Mouse (Mus musculus) stomach, embryonic 14.5 days (tissue): ENCODE data around the gene Hs6st3. TPM values are rescaled to one million over a fixed set of nuclear protein-coding genes. Genes with fewer than 3 reads are reported as not detected.

Experiments
- ATAC-seq: fragments of 200-750 bp; cut with Nextera tagmentation; 2 replicates; pipeline ENCODE4 v1.8.0; 2017; ENCODE audit warnings: low read depth, moderate TSS enrichment; ENCODE audit not compliant: insufficient number of reproducible peaks, insufficient read depth, low FRiP score
- H3K27ac ChIP-seq: fragments of 300-500 bp; sonication (generic); 2 replicates; pipeline ENCODE4 v1.5.1; 2014; ENCODE audit warnings: mild to moderate bottlenecking, low read length, moderate library complexity, mixed read lengths
- H3K27me3 ChIP-seq: fragments of 300-500 bp; sonication (generic); 2 replicates; pipeline ENCODE4 v1.6.1; 2014; ENCODE audit warnings: low read length, control low read depth, mixed read lengths; ENCODE audit not compliant: control insufficient read depth, insufficient read depth
- H3K36me3 ChIP-seq: fragments of 300-500 bp; sonication (generic); 2 replicates; pipeline ENCODE4 v1.6.1; 2014; ENCODE audit warnings: mild to moderate bottlenecking, control low read depth, low read length, moderate library complexity, mixed read lengths; ENCODE audit not compliant: control insufficient read depth, insufficient read depth
- H3K4me1 ChIP-seq: fragments of 300-500 bp; sonication (generic); 2 replicates; pipeline ENCODE4 v1.6.1; 2014; ENCODE audit warnings: low read length, control low read depth, mixed read lengths; ENCODE audit not compliant: control insufficient read depth, insufficient read depth
- H3K4me2 ChIP-seq: fragments of 300-500 bp; sonication (generic); replicated peaks from 2 replicates; pipeline ENCODE4 v1.6.1; 2014; ENCODE audit warnings: low read depth, low read length, control low read depth
- H3K4me3 ChIP-seq: fragments of 300-500 bp; sonication (generic); 2 replicates; pipeline ENCODE4 v1.5.1; 2014; ENCODE audit warnings: low read depth, low read length, control low read depth
- H3K9ac ChIP-seq: fragments of 300-500 bp; sonication (generic); replicated peaks from 2 replicates; pipeline ENCODE4 v1.6.1; 2014; ENCODE audit warnings: low read depth, mild to moderate bottlenecking, control low read depth, low read length, moderate library complexity, mixed read lengths
- H3K9me3 ChIP-seq: fragments of 300-500 bp; sonication (generic); 2 replicates; pipeline ENCODE4 v1.6.1; 2016; ENCODE audit warnings: low read depth, low read length, control low read depth; ENCODE audit not compliant: control insufficient read depth
- WGBS: fragments of 180-500 bp; shearing (Covaris S2); extraction: QIAGEN DNeasy Blood & Tissue Kit; methylation state at CpG from one replicate; pipeline ENCODE4 v1.1.7; 2014; 5-methylcytosine and 5-hydroxymethylcytosine counted together
- polyA plus RNA-seq: library from polyadenylated mRNA; unstranded; fragments of >200 nt; fragmentation: Nextera tagmentation; extraction: Ambion mirVana; gene quantifications from 2 replicates; pipeline ENCODE4 v1.2.1, GENCODE M21; 2014

Hs6st3 gene
- polyA plus RNA-seq, 1 experiment from 2014 or later: 0.75 TPM

GRCm38 (mm10) chr14:119779982-119780588, 641.9 kb downstream of the Hs6st3 start:
- no peak for ATAC-seq
- Histone ChIP-seq H3K27me3 (no peaks in the 10 kb centered on the region), H3K36me3 (no peaks in the 10 kb centered on the region), H3K4me3 (no peak overlapping the region), H3K4me1 (no peaks in the 10 kb centered on the region), H3K9me3 (no peaks in the 10 kb centered on the region), H3K9ac (no peak overlapping the region), H3K27ac (no peak overlapping the region), H3K4me2 (no peak overlapping the region)
- WGBS: 82% methylated on average over 12 of the region's 12 CpGs

- no peak overlapping the region for H3K9ac ChIP-seq
- H3K27me3 ChIP-seq: no peaks in the 10 kb centered on the region
- H3K36me3 ChIP-seq: no peaks in the 10 kb centered on the region
- H3K27ac ChIP-seq: no peak overlapping the region
- H3K4me3 ChIP-seq: no peak overlapping the region
- H3K4me2 ChIP-seq: no peak overlapping the region
- 82% methylated on average over 1 of the region's 1 CpGs for WGBS
- no peaks in the 10 kb centered on the region for H3K9me3 ChIP-seq
- ATAC-seq: no peak
- H3K4me1 ChIP-seq: no peaks in the 10 kb centered on the region
Observed at GRCm38 (mm10) chr14:119781111-119781510, 643.0 kb downstream of the Hs6st3 start.

- no peak for ATAC-seq
- Histone ChIP-seq H3K4me2 (no peak overlapping the region), H3K36me3 (no peaks in the 10 kb centered on the region), H3K9ac (no peak overlapping the region), H3K4me3 (no peak overlapping the region), H3K27me3 (no peaks in the 10 kb centered on the region), H3K4me1 (no peaks in the 10 kb centered on the region), H3K27ac (no peak overlapping the region), H3K9me3 (no peaks in the 10 kb centered on the region)
- WGBS: 92% methylated on average over 8 of the region's 8 CpGs
Observed at GRCm38 (mm10) chr14:119789457-119789856, 651.3 kb downstream of the Hs6st3 start.

GRCm38 (mm10) chr14:119797172-119797850, 659.2 kb downstream of the Hs6st3 start:
- no peaks in the 10 kb centered on the region for H3K4me1 ChIP-seq
- H3K4me2 ChIP-seq: no peak overlapping the region
- no peak for ATAC-seq
- H3K4me3 ChIP-seq: no peak overlapping the region
- no peaks in the 10 kb centered on the region for H3K36me3 ChIP-seq
- no peak overlapping the region for H3K9ac ChIP-seq
- no peaks in the 10 kb centered on the region for H3K27me3 ChIP-seq
- WGBS: 32% methylated on average over 9 of the region's 9 CpGs
- no peak overlapping the region for H3K27ac ChIP-seq
- no peaks in the 10 kb centered on the region for H3K9me3 ChIP-seq

GRCm38 (mm10) chr14:119798561-119798960, 660.4 kb downstream of the Hs6st3 start:
- 91% methylated on average over 11 of the region's 11 CpGs for WGBS
- H3K9me3 ChIP-seq: no peaks in the 10 kb centered on the region
- H3K27me3 ChIP-seq: no peaks in the 10 kb centered on the region
- no peak for ATAC-seq
- no peak overlapping the region for H3K4me3 ChIP-seq
- no peak overlapping the region for H3K4me2 ChIP-seq
- no peaks in the 10 kb centered on the region for H3K36me3 ChIP-seq
- no peak overlapping the region for H3K27ac ChIP-seq
- no peak overlapping the region for H3K9ac ChIP-seq
- no peaks in the 10 kb centered on the region for H3K4me1 ChIP-seq

GRCm38 (mm10) chr14:119800856-119801255, 662.7 kb downstream of the Hs6st3 start:
- ATAC-seq: no peak
- Histone ChIP-seq H3K4me1 (no peaks in the 10 kb centered on the region), H3K36me3 (no peaks in the 10 kb centered on the region), H3K9me3 (no peaks in the 10 kb centered on the region), H3K9ac (no peak overlapping the region), H3K4me2 (no peak overlapping the region), H3K27me3 (no peaks in the 10 kb centered on the region), H3K27ac (no peak overlapping the region), H3K4me3 (no peak overlapping the region)
- WGBS: 66% methylated on average over 11 of the region's 11 CpGs

- no peak for ATAC-seq
- Histone ChIP-seq H3K36me3 (no peaks in the 10 kb centered on the region), H3K4me1 (no peaks in the 10 kb centered on the region), H3K9me3 (no peaks in the 10 kb centered on the region), H3K27me3 (no peaks in the 10 kb centered on the region), H3K9ac (no peak overlapping the region), H3K27ac (no peak overlapping the region), H3K4me3 (no peak overlapping the region), H3K4me2 (no peak overlapping the region)
- WGBS: 91% methylated on average over 4 of the region's 4 CpGs
Observed at GRCm38 (mm10) chr14:119813898-119814297, 675.8 kb downstream of the Hs6st3 start.

- no peak for ATAC-seq
- no peak overlapping the region for H3K4me3 ChIP-seq
- H3K36me3 ChIP-seq: no peaks in the 10 kb centered on the region
- WGBS: 63% methylated on average over 5 of the region's 5 CpGs
- no peaks in the 10 kb centered on the region for H3K4me1 ChIP-seq
- no peaks in the 10 kb centered on the region for H3K9me3 ChIP-seq
- no peak overlapping the region for H3K9ac ChIP-seq
- H3K27me3 ChIP-seq: no peaks in the 10 kb centered on the region
- no peak overlapping the region for H3K4me2 ChIP-seq
- H3K27ac ChIP-seq: no peak overlapping the region
Observed at GRCm38 (mm10) chr14:119815616-119816015, 677.5 kb downstream of the Hs6st3 start.

GRCm38 (mm10) chr14:119820562-119820961, 682.4 kb downstream of the Hs6st3 start:
- Histone ChIP-seq H3K4me3 (no peak overlapping the region), H3K27ac (no peak overlapping the region), H3K27me3 (no peaks in the 10 kb centered on the region), H3K9ac (no peak overlapping the region), H3K4me1 (no peaks in the 10 kb centered on the region), H3K4me2 (no peak overlapping the region), H3K36me3 (no peaks in the 10 kb centered on the region), H3K9me3 (no peaks in the 10 kb centered on the region)
- peak; percentile 28; the same call in 1 of the 2 replicates for ATAC-seq
- 54% methylated on average over 6 of the region's 6 CpGs for WGBS
